Mouse (Mus musculus) heart, embryonic 12.5 days (tissue): ENCODE measurements around the gene Nthl1. TPM values are rescaled to one million over a fixed set of nuclear protein-coding genes. Genes with fewer than 3 reads are reported as not detected.

Source experiments
- ATAC-seq: fragments of 200-750 bp; cut with Nextera tagmentation; 2 replicates; pipeline ENCODE4 v1.8.0; 2017; ENCODE audit warnings: moderate TSS enrichment, moderate library complexity; ENCODE audit not compliant: insufficient number of reproducible peaks, low FRiP score
- H3K27ac ChIP-seq: fragments of 300-500 bp; sonication (generic); 2 replicates; pipeline ENCODE4 v1.5.1; 2016; ENCODE audit warnings: mild to moderate bottlenecking, moderate library complexity; ENCODE audit not compliant: poor library complexity, severe bottlenecking
- H3K27me3 ChIP-seq: fragments of 300-500 bp; sonication (generic); replicated peaks from 2 replicates; pipeline ENCODE4 v1.6.1; 2016; ENCODE audit warnings: mild to moderate bottlenecking, moderate library complexity
- H3K36me3 ChIP-seq: fragments of 300-500 bp; sonication (generic); 2 replicates; pipeline ENCODE4 v1.6.1; 2016; ENCODE audit warnings: mild to moderate bottlenecking, moderate library complexity
- H3K4me1 ChIP-seq: fragments of 300-500 bp; sonication (generic); replicated peaks from 2 replicates; pipeline ENCODE4 v1.6.1; 2016; ENCODE audit warnings: mild to moderate bottlenecking
- H3K4me2 ChIP-seq: fragments of 300-500 bp; sonication (generic); 2 replicates; pipeline ENCODE4 v1.6.1; 2016; ENCODE audit warnings: mild to moderate bottlenecking, moderate library complexity
- H3K4me3 ChIP-seq: fragments of 300-500 bp; sonication (generic); 2 replicates; pipeline ENCODE4 v1.5.1; 2016; ENCODE audit warnings: mild to moderate bottlenecking
- H3K9ac ChIP-seq: fragments of 300-500 bp; sonication (generic); 2 replicates; pipeline ENCODE4 v1.6.1; 2016; ENCODE audit warnings: mild to moderate bottlenecking, moderate library complexity
- H3K9me3 ChIP-seq: fragments of 300-500 bp; sonication (generic); replicated peaks from 2 replicates; pipeline ENCODE4 v1.6.1; 2016; ENCODE audit warnings: mild to moderate bottlenecking, moderate library complexity
- WGBS: fragments of 180-500 bp; shearing (Covaris S2); methylation state at CpG from one replicate; pipeline ENCODE4 v1.1.7; 2016; 5-methylcytosine and 5-hydroxymethylcytosine counted together
- polyA plus RNA-seq: library from polyadenylated mRNA; unstranded; fragments of >200 nt; fragmentation: Nextera tagmentation; extraction: Ambion mirVana; gene quantifications from 2 replicates; pipeline ENCODE4 v1.2.1, GENCODE M21; 2016

The Nthl1 gene
- polyA plus RNA-seq, 1 experiment from 2014 or later: 8.3 TPM

GRCm38 (mm10) chr17:24596471-24597183, 35.9 kb upstream of the Nthl1 start:
- H3K9me3 ChIP-seq: no peaks in the 10 kb centered on the region
- H3K27ac ChIP-seq: no peak overlapping the region
- no peak overlapping the region for H3K9ac ChIP-seq
- WGBS: 90% methylated on average over 19 of the region's 19 CpGs
- no peaks in the 10 kb centered on the region for H3K27me3 ChIP-seq
- no peak for ATAC-seq
- H3K4me3 ChIP-seq: no peak overlapping the region
- no peak overlapping the region for H3K4me2 ChIP-seq
- H3K36me3 ChIP-seq: peaks cover 99% of the 10 kb centered on the region
- H3K4me1 ChIP-seq: no peaks in the 10 kb centered on the region

- Histone ChIP-seq H3K4me1 (no peaks in the 10 kb centered on the region), H3K4me3 (no peak overlapping the region), H3K27ac (no peak overlapping the region), H3K9me3 (no peaks in the 10 kb centered on the region), H3K27me3 (no peaks in the 10 kb centered on the region), H3K36me3 (peaks cover 100% of the 10 kb centered on the region), H3K4me2 (no peak overlapping the region), H3K9ac (no peak overlapping the region)
- 81% methylated on average over 3 of the region's 3 CpGs for WGBS
- ATAC-seq: no peak
Measured at GRCm38 (mm10) chr17:24597989-24598388, 34.5 kb upstream of the Nthl1 start.

DNA sequence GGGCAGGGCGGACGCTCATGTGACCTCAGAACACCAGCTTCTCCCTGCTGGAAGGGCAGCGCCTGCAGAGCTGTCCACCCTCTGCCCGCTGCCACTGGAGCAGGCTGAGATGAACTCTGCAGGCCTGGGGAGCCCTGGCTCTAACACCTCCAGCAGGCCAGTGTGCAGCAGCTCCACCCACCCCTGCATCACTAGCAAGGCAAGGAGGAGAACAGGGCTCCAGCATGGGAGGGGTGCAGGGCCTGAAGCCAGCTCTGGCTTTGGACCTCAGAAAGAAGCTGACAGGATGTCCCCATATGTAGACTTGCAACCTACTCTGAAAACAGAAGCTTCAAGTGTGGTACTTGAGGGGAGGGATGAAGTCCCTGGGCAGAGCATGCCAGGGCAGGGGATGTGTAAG, 32.0 kb upstream of the Nthl1 start:
- no peaks in the 10 kb centered on the region for H3K27me3 ChIP-seq
- no peak overlapping the region for H3K27ac ChIP-seq
- 94% methylated on average over 4 of the region's 4 CpGs for WGBS
- no peak overlapping the region for H3K9ac ChIP-seq
- no peak overlapping the region for H3K4me2 ChIP-seq
- no peaks in the 10 kb centered on the region for H3K9me3 ChIP-seq
- H3K4me1 ChIP-seq: no peaks in the 10 kb centered on the region; the same call in 1 of the 2 replicates
- no peak for ATAC-seq
- H3K4me3 ChIP-seq: no peak overlapping the region
- peaks cover 99% of the 10 kb centered on the region for H3K36me3 ChIP-seq

- Histone ChIP-seq H3K36me3 (peaks cover 99% of the 10 kb centered on the region), H3K4me2 (no peak overlapping the region), H3K27me3 (no peaks in the 10 kb centered on the region), H3K9ac (no peak overlapping the region), H3K27ac (no peak overlapping the region), H3K9me3 (no peaks in the 10 kb centered on the region), H3K4me1 (no peaks in the 10 kb centered on the region; the same call in 1 of the 2 replicates), H3K4me3 (no peak overlapping the region)
- no peak for ATAC-seq
- 93% methylated on average over 8 of the region's 8 CpGs for WGBS
Measured at GRCm38 (mm10) chr17:24603961-24604360, 28.5 kb upstream of the Nthl1 start.

DNA sequence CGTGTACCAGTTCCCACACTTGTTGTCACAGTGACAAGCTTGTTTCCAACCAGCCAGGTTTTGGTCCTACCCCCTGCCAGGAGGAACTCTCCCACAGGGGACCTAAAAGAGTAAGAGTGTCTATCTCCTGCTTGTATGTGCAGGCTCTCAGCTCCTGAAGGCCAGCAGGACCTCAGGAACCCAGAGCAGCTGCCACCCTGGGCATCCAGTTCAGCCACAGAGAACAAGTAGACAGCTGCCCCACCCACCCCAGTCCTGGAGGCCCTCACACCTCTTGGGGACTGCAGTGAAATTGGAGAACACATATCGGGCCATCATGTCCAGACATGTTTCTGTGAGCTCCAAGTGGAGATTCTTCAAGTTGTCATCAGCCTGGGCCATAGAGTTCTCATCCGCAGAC, 27.9 kb upstream of the Nthl1 start:
- peaks cover 97% of the 10 kb centered on the region for H3K36me3 ChIP-seq
- H3K4me2 ChIP-seq: no peak overlapping the region
- no peak overlapping the region for H3K27ac ChIP-seq
- no peak for ATAC-seq
- H3K4me1 ChIP-seq: no peaks in the 10 kb centered on the region; the same call in 1 of the 2 replicates
- no peaks in the 10 kb centered on the region for H3K9me3 ChIP-seq
- WGBS: 72% methylated on average over 3 of the region's 3 CpGs
- H3K27me3 ChIP-seq: no peaks in the 10 kb centered on the region
- H3K9ac ChIP-seq: no peak overlapping the region
- no peak overlapping the region for H3K4me3 ChIP-seq

GRCm38 (mm10) chr17:24608370-24608769, 24.1 kb upstream of the Nthl1 start:
- Histone ChIP-seq H3K36me3 (peaks cover 70% of the 10 kb centered on the region), H3K9me3 (no peaks in the 10 kb centered on the region), H3K27me3 (no peaks in the 10 kb centered on the region), H3K4me1 (peaks cover 11% of the 10 kb centered on the region), H3K27ac (no peak overlapping the region), H3K4me3 (no peak overlapping the region), H3K9ac (no peak overlapping the region), H3K4me2 (no peak overlapping the region)
- 79% methylated on average over 4 of the region's 4 CpGs for WGBS
- ATAC-seq: no peak

DNA sequence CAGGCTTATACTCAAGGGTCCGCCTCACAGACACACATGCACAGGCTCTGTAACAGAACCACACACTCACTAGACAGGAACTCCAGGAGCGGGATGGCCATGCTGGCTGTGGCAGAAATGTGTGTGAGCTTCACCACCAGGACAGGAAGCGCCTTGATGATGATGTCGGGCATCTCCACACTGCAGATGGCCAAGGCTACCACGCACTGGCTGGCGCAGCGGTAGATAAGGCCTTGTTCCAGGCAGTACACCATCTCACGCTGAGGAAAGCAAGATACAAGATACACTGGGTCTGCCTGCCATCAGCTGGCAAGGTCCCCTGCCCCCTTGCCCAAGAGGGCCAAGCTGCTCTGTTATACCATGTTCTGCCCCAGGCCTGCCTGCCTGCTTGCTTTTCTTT, 23.6 kb upstream of the Nthl1 start:
- WGBS: 81% methylated on average over 8 of the region's 8 CpGs
- Histone ChIP-seq H3K4me2 (no peak overlapping the region), H3K4me3 (no peak overlapping the region), H3K4me1 (peaks cover 11% of the 10 kb centered on the region), H3K9me3 (no peaks in the 10 kb centered on the region), H3K27me3 (no peaks in the 10 kb centered on the region), H3K36me3 (peaks cover 70% of the 10 kb centered on the region), H3K27ac (no peak overlapping the region), H3K9ac (no peak overlapping the region)
- no peak for ATAC-seq

GRCm38 (mm10) chr17:24610711-24611110, 21.8 kb upstream of the Nthl1 start:
- no peaks in the 10 kb centered on the region for H3K27me3 ChIP-seq
- H3K9me3 ChIP-seq: no peaks in the 10 kb centered on the region
- peaks cover 11% of the 10 kb centered on the region for H3K4me1 ChIP-seq
- peak; percentile 54; the same call in 1 of the 2 replicates for ATAC-seq
- peaks cover 70% of the 10 kb centered on the region for H3K36me3 ChIP-seq
- H3K27ac ChIP-seq: peak overlapping the region; percentile 29; the same call in 1 of the 2 replicates
- H3K4me3 ChIP-seq: no peak overlapping the region
- 50% methylated on average over 2 of the region's 2 CpGs for whole genome bisulfite sequencing
- no peak overlapping the region for H3K9ac ChIP-seq
- no peak overlapping the region for H3K4me2 ChIP-seq

DNA sequence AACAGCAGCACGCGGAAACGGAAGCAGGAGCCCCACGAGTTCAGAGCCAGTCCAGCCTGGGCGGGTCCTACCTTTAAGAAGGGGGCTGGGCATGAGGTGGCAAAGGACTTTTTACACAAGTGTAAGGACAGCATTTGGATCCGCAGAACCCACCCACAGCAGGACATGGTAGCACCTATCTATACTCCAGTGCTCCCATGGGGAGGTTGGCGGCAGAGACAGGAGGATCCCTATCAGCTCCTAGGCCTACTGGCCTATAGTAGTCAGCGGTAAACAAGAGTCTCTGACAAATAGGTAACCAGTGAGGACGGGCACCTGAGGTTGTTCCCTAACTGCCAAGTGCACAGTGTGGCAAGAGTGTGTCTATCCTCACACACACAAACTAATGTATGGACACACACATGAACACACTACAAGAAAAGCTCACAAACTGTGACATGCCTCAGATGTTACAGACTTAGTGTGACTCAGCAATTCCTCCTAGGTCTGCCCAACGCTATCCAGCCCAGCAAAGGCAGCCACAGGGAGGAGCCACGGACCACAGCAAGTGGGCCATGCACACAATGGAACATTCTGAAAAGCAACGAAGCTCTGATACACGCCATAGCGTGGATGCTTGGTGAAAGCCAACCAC, 14.8 kb upstream of the Nthl1 start:
- no peaks in the 10 kb centered on the region for H3K4me1 ChIP-seq
- H3K27ac ChIP-seq: no peak overlapping the region
- 81% methylated on average over 14 of the region's 14 CpGs for whole genome bisulfite sequencing
- no peaks in the 10 kb centered on the region for H3K9me3 ChIP-seq
- no peak overlapping the region for H3K4me3 ChIP-seq
- H3K9ac ChIP-seq: no peak overlapping the region
- no peak overlapping the region for H3K4me2 ChIP-seq
- H3K27me3 ChIP-seq: no peaks in the 10 kb centered on the region
- peak; percentile 86 for ATAC-seq
- peaks cover 95% of the 10 kb centered on the region for H3K36me3 ChIP-seq

GRCm38 (mm10) chr17:24625472-24625871, 7.0 kb upstream of the Nthl1 start:
- H3K27ac ChIP-seq: no peak overlapping the region
- H3K27me3 ChIP-seq: no peaks in the 10 kb centered on the region
- no peak overlapping the region for H3K9ac ChIP-seq
- H3K36me3 ChIP-seq: peaks cover 98% of the 10 kb centered on the region
- no peaks in the 10 kb centered on the region for H3K4me1 ChIP-seq
- no peak for ATAC-seq
- H3K4me2 ChIP-seq: no peak overlapping the region
- WGBS: 89% methylated on average over 8 of the region's 8 CpGs
- H3K9me3 ChIP-seq: no peaks in the 10 kb centered on the region
- no peak overlapping the region for H3K4me3 ChIP-seq

DNA sequence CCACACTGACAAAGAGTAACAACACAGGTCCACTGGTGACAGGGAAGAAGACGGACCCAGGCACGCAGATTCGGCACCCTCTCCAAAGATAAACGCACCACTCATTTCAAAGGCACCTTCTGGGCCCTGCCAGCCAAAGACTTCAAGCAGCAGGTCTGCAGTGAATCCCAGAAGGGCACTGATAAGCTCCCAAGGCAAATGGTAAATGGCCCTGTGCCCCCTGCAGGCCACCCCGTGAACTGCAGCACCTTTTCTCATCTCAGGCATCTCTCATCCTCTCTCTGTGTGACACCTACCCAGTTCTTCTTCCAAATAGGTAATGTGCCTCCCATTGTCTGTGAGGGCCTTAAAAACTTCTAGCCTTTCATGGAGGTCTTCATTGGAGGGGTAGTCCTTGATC, 3.8 kb upstream of the Nthl1 start:
- no peaks in the 10 kb centered on the region for H3K9me3 ChIP-seq
- peaks cover 16% of the 10 kb centered on the region for H3K4me1 ChIP-seq
- H3K9ac ChIP-seq: no peak overlapping the region
- no peak overlapping the region for H3K4me2 ChIP-seq
- H3K4me3 ChIP-seq: no peak overlapping the region
- H3K36me3 ChIP-seq: peaks cover 70% of the 10 kb centered on the region
- 23% methylated on average over 5 of the region's 5 CpGs for WGBS
- H3K27ac ChIP-seq: no peak overlapping the region; the same call in 1 of the 2 replicates
- ATAC-seq: no peak
- H3K27me3 ChIP-seq: no peaks in the 10 kb centered on the region
